Mouse (Mus musculus) liver, embryonic 14.5 days (tissue): ENCODE measurements around the gene Pnmal1.

Source experiments
- CTCF ChIP-seq: IDR thresholded peaks from 2 replicates; pipeline ENCODE4 v1.5.1; 2016; ENCODE audit warnings: antibody characterized with exemption, low read depth, control low read depth
- EP300 ChIP-seq: IDR thresholded peaks from 2 replicates; pipeline ENCODE4 v1.6.1; 2016; ENCODE audit warnings: antibody characterized with exemption, low read depth

DNA sequence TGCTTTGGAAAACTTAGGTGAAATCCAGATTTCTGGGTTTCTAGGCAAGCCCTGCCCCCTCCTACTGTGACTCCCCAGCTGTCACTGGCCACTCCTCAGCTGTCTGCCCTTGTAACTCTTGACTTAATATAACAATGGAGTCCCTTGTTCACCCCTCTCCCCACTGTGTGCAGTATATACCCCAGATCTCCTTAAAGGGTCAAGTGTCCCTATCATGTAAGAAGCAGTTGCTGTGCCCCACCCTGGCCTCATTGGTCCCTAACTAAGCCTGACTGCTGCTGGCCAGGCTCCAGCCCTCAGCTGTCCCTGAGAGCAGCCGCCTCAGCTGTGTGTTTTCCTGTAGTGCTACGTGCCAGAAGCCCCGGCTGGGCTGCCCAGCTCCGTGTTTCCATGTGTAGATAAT lies 11.5 kb upstream of the Pnmal1 start:
- no peak for TF ChIP-seq CTCF
- TF ChIP-seq EP300 = no peak
